Mouse (Mus musculus): ENCODE data around the gene Apoc4.

The Apoc4 gene

GRCm38 (mm10) chr7:19668947-19669721, 12.1 kb downstream of the Apoc4 start:
- TF ChIP-seq GATA4 (IDR thresholded peaks at IDR 0.05; ENCODE audit: insufficient replicate concordance, low read length): no peak

- no peak for TF ChIP-seq GATA4 (IDR thresholded peaks at IDR 0.05; ENCODE audit: insufficient replicate concordance, low read length)
Observed at GRCm38 (mm10) chr7:19667434-19667833, 13.8 kb downstream of the Apoc4 start.

- no peak for TF ChIP-seq GATA4 (IDR thresholded peaks at IDR 0.05; ENCODE audit: insufficient replicate concordance, low read length)
Observed at GRCm38 (mm10) chr7:19666750-19667149, 14.5 kb downstream of the Apoc4 start.

- peak; percentile 38; the same call in 1 of the 2 replicates for TF ChIP-seq GATA4 (IDR thresholded peaks at IDR 0.05; ENCODE audit: insufficient replicate concordance, low read length)
Observed at GRCm38 (mm10) chr7:19664955-19665841, 16.1 kb downstream of the Apoc4 start, which contains the start of gene Clptm1. Clptm1 (minus strand) TSS chr7:19665033.

GRCm38 (mm10) chr7:19664455-19664954, 16.8 kb downstream of the Apoc4 start:
- TF ChIP-seq GATA4 (IDR thresholded peaks at IDR 0.05; ENCODE audit: insufficient replicate concordance, low read length): no peak

GRCm38 (mm10) chr7:19663940-19664339, 17.3 kb downstream of the Apoc4 start:
- no peak for TF ChIP-seq GATA4 (IDR thresholded peaks at IDR 0.05; ENCODE audit: insufficient replicate concordance, low read length)

GRCm38 (mm10) chr7:19652614-19653013, 28.7 kb downstream of the Apoc4 start:
- TF ChIP-seq GATA4 (IDR thresholded peaks at IDR 0.05; ENCODE audit: insufficient replicate concordance, low read length): no peak

- TF ChIP-seq GATA4 (IDR thresholded peaks at IDR 0.05; ENCODE audit: insufficient replicate concordance, low read length): no peak
Observed at GRCm38 (mm10) chr7:19651063-19651786, 30.1 kb downstream of the Apoc4 start.

- TF ChIP-seq GATA4 (IDR thresholded peaks at IDR 0.05; ENCODE audit: insufficient replicate concordance, low read length): no peak
Observed at GRCm38 (mm10) chr7:19641223-19641622, 40.1 kb downstream of the Apoc4 start.

GRCm38 (mm10) chr7:19635074-19635827, 46.0 kb downstream of the Apoc4 start:
- no peak for TF ChIP-seq GATA4 (IDR thresholded peaks at IDR 0.05; ENCODE audit: insufficient replicate concordance, low read length)

- TF ChIP-seq GATA4 (IDR thresholded peaks at IDR 0.05; ENCODE audit: insufficient replicate concordance, low read length): no peak
Observed at GRCm38 (mm10) chr7:19634591-19634990, 46.7 kb downstream of the Apoc4 start.

GRCm38 (mm10) chr7:19633855-19634254, 47.4 kb downstream of the Apoc4 start:
- no peak for TF ChIP-seq GATA4 (IDR thresholded peaks at IDR 0.05; ENCODE audit: insufficient replicate concordance, low read length)

- TF ChIP-seq GATA4 (IDR thresholded peaks at IDR 0.05; ENCODE audit: insufficient replicate concordance, low read length): no peak
Observed at GRCm38 (mm10) chr7:19633197-19633596, 48.1 kb downstream of the Apoc4 start.

GRCm38 (mm10) chr7:19632720-19633119, 48.6 kb downstream of the Apoc4 start:
- no peak for TF ChIP-seq GATA4 (IDR thresholded peaks at IDR 0.05; ENCODE audit: insufficient replicate concordance, low read length)

Data from liver, adult (tissue).